Mouse (Mus musculus): Measurements from ENCODE around the gene Uhrf1bp1l.

GRCm38 (mm10) chr10:89819146-89819545, 74.4 kb downstream of the Uhrf1bp1l start:
- TF ChIP-seq MYOG (IDR thresholded peaks at IDR 0.05; ENCODE audit: control insufficient read depth in 1 of 3, insufficient read depth in 1 of 3, insufficient read length in 2 of 3, low read depth in 2 of 3) (no peak), MYOD1 (IDR thresholded peaks at IDR 0.05; ENCODE audit: control insufficient read depth in 1 of 3, insufficient read length in 2 of 3, low read depth in 2 of 3) (no peak)
